Mouse (Mus musculus) intestine, embryonic 16.5 days (tissue): ENCODE results near the gene 4930451I11Rik. TPM values are rescaled to one million over a fixed set of nuclear protein-coding genes. Genes with fewer than 3 reads are reported as not detected.

Experiments
- ATAC-seq: fragments of 200-750 bp; cut with Nextera tagmentation; 2 replicates; pipeline ENCODE4 v1.8.0; 2017; ENCODE audit warnings: moderate TSS enrichment, moderate library complexity
- H3K27ac ChIP-seq: fragments of 300-500 bp; sonication (generic); 2 replicates; pipeline ENCODE4 v1.5.1; 2014; ENCODE audit warnings: mild to moderate bottlenecking, low read length
- H3K27me3 ChIP-seq: fragments of 300-500 bp; sonication (generic); replicated peaks from 2 replicates; pipeline ENCODE4 v1.6.1; 2014; ENCODE audit warnings: low read length, control low read depth, mixed read lengths; ENCODE audit not compliant: control insufficient read depth, insufficient read depth
- H3K36me3 ChIP-seq: fragments of 300-500 bp; sonication (generic); 2 replicates; pipeline ENCODE4 v1.6.1; 2014; ENCODE audit warnings: low read length, control low read depth; ENCODE audit not compliant: control insufficient read depth, insufficient read depth
- H3K4me1 ChIP-seq: fragments of 300-500 bp; sonication (generic); 2 replicates; pipeline ENCODE4 v1.6.1; 2014; ENCODE audit warnings: low read length, control low read depth, mixed read lengths; ENCODE audit not compliant: control insufficient read depth, insufficient read depth
- H3K4me2 ChIP-seq: fragments of 300-500 bp; sonication (generic); 2 replicates; pipeline ENCODE4 v1.6.1; 2014; ENCODE audit warnings: low read depth, low read length, control low read depth
- H3K4me3 ChIP-seq: fragments of 300-500 bp; sonication (generic); 2 replicates; pipeline ENCODE4 v1.5.1; 2014; ENCODE audit warnings: mild to moderate bottlenecking, low read length
- H3K9ac ChIP-seq: fragments of 300-500 bp; sonication (generic); 2 replicates; pipeline ENCODE4 v1.6.1; 2014; ENCODE audit warnings: low read depth, low read length
- H3K9me3 ChIP-seq: fragments of 300-500 bp; sonication (generic); 2 replicates; pipeline ENCODE4 v1.6.1; 2016; ENCODE audit warnings: low read length, control low read depth; ENCODE audit not compliant: control insufficient read depth
- WGBS: fragments of 180-500 bp; shearing (Covaris S2); extraction: QIAGEN DNeasy Blood & Tissue Kit; methylation state at CpG from one replicate; pipeline ENCODE4 v1.1.7; 2014; 5-methylcytosine and 5-hydroxymethylcytosine counted together
- polyA plus RNA-seq: library from polyadenylated mRNA; unstranded; fragments of >200 nt; fragmentation: Nextera tagmentation; extraction: Ambion mirVana; gene quantifications from 2 replicates; pipeline ENCODE4 v1.2.1, GENCODE M21; 2015

The 4930451I11Rik gene
- polyA plus RNA-seq, 1 experiment from 2014 or later = not detected

DNA sequence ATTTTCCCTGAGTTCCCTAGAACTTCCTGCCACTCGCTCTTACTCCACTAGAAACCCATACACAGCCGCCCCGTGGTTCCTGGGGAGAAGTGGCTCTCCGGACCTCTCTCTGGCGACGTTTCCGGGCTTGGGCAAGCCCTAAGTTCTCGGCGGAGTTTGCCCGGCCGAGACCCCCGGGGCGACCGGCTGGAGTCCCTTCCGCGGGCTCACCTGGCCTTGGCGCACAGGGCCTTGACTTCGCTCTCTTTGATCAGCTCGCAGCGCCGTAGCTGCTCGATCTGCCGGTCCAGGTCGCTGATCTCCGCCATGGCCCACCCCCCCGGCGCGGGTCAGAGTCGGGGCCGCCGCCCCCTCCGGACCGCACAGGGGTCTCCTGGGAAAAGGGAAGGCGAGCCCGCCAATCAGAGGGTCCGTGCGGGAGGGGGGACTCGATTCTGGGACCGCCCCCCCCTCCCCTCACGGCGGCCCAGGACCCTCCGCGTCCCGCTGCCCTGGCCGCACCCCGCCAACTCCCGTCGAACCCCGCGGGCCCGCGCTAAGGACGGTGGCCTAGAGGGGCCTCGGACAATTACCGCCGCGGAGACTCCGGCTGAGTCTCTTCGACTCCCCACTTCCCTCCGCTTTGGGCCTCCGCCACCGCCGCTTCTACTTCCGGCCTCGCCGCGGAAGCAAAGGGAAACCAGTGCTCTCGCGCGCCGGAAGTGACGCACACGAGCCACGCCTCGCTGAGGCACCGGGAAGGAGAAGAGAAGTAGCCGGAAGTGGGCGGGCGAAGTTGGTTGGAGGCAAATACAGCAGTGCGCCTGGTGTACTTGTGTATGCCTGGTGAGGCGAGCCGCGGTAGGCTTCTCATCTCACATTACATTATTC, 39.4 kb downstream of the 4930451I11Rik start, which contains the start of gene Ppp4c:
Gene Ppp4c, minus strand, starts transcription at position 646 of the 870 bp plus-strand sequence.
- WGBS = under 1% methylated on average over 79 of the region's 83 CpGs
- Histone ChIP-seq H3K4me2 (peak within 1 kb of the TSS; percentile 53), H3K4me3 (peak within 1 kb of the TSS; percentile 77), H3K27ac (peak within 1 kb of the TSS; percentile 95), H3K36me3 (peaks cover 26% of the 10 kb centered on the region), H3K9me3 (no peaks in the 10 kb centered on the region), H3K9ac (peak within 1 kb of the TSS; percentile 86), H3K27me3 (no peaks in the 10 kb centered on the region), H3K4me1 (peaks cover 26% of the 10 kb centered on the region)
- peak; percentile 93 for ATAC-seq

DNA sequence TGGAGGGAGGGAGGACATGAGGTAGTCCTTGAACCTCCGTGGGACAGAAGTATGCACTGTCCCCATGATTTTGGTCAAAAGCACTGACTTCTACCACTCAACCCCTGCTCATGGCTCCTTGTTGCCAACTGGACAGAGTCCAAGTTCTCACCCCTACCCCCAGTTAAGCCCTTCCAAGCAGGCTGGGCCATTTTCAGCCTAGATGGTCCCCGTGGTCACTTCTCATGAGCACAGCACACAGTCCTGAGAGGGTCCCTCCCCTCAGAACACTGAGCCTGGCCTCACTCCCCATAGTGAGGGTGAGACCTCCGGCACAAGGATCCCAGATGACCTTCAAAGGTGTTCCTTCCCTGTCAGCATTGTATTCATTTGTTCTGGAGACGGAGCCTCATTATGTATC, 42.3 kb downstream of the 4930451I11Rik start:
- no peaks in the 10 kb centered on the region for H3K27me3 ChIP-seq
- H3K27ac ChIP-seq = no peak overlapping the region
- H3K4me2 ChIP-seq = no peak overlapping the region
- no peak for ATAC-seq
- 90% methylated on average over 4 of the region's 4 CpGs for WGBS
- peaks cover 38% of the 10 kb centered on the region for H3K36me3 ChIP-seq
- H3K9ac ChIP-seq = no peak overlapping the region
- H3K9me3 ChIP-seq = no peaks in the 10 kb centered on the region
- H3K4me3 ChIP-seq = no peak overlapping the region
- peaks cover 15% of the 10 kb centered on the region for H3K4me1 ChIP-seq

DNA sequence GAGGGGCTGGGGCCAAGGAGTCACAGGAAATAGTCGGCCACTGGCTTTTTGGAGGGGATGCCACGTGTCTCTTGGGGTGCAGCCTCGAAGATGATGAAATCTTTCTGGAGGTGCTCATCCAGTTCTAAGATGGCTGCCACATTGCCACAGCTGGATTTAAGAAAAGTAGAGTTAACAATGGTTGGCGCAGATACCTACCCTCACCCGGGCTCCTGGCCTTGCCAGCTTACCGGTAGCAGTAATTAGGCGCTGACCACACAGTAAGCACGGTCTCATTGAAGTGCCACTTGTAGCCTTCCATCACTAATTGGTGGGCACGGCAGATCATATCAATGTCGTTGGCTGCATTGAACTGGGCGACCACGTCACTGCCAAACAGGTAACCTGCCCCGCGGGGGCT, 45.3 kb downstream of the 4930451I11Rik start:
- Histone ChIP-seq H3K36me3 (peaks cover 38% of the 10 kb centered on the region), H3K4me3 (no peak overlapping the region), H3K9ac (no peak overlapping the region), H3K27me3 (no peaks in the 10 kb centered on the region), H3K4me2 (no peak overlapping the region), H3K4me1 (peaks cover 14% of the 10 kb centered on the region), H3K9me3 (no peaks in the 10 kb centered on the region), H3K27ac (no peak overlapping the region)
- WGBS = 89% methylated on average over 14 of the region's 14 CpGs
- no peak for ATAC-seq

DNA sequence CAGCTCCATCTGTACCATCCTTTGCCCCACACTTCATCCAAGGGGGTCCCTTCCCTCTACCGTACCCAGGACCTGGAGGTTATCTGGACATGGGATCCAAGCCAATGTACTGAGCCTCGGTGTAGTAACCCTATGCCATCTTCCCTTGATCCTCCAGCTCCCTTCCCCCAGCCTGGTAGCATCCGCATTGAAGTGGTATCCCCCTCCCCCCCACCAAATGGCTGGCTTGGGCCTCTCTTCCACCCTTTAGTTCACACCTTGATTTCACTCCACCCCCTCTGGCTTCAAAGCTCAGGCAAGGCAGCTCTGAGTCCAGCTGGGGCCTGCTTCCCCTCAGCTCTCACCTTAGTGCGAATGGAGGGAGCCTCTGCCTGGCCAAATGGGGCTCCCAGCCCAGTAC, 46.4 kb downstream of the 4930451I11Rik start:
- Histone ChIP-seq H3K36me3 (peaks cover 36% of the 10 kb centered on the region), H3K27me3 (no peaks in the 10 kb centered on the region), H3K4me1 (peaks cover 13% of the 10 kb centered on the region), H3K4me2 (no peak overlapping the region), H3K9me3 (no peaks in the 10 kb centered on the region), H3K4me3 (no peak overlapping the region), H3K9ac (0 out of 2 replicates have a peak overlapping the region, but pooled peaks have one; percentile 13), H3K27ac (no peak overlapping the region)
- 61% methylated on average over 4 of the region's 4 CpGs for whole genome bisulfite sequencing
- no peak for ATAC-seq

DNA sequence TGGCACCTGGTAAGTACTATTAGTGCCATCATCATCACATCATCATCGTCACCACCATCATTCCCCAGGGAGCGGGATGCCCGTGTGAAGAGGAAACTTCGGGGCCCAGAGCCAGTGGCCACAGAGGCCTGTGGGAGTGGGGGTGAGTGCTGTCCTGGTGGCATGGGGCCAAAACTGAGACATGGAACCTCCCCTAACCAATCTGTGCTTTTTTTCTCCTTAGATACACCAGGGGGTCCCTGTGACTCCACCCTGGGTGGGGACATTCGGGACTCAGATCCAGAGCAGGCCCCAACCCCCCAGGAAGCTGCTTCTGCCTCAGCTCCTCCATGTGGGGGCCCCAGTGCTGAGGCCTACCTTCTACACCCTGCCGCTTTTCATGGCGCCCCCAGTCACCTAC, 47.0 kb downstream of the 4930451I11Rik start:
- H3K27me3 ChIP-seq = no peaks in the 10 kb centered on the region
- no peak overlapping the region for H3K9ac ChIP-seq
- WGBS = 77% methylated on average over 7 of the region's 7 CpGs
- H3K4me2 ChIP-seq = no peak overlapping the region
- peaks cover 18% of the 10 kb centered on the region for H3K4me1 ChIP-seq
- H3K9me3 ChIP-seq = no peaks in the 10 kb centered on the region
- no peak overlapping the region for H3K27ac ChIP-seq
- H3K4me3 ChIP-seq = no peak overlapping the region
- peaks cover 31% of the 10 kb centered on the region for H3K36me3 ChIP-seq
- ATAC-seq = no peak

DNA sequence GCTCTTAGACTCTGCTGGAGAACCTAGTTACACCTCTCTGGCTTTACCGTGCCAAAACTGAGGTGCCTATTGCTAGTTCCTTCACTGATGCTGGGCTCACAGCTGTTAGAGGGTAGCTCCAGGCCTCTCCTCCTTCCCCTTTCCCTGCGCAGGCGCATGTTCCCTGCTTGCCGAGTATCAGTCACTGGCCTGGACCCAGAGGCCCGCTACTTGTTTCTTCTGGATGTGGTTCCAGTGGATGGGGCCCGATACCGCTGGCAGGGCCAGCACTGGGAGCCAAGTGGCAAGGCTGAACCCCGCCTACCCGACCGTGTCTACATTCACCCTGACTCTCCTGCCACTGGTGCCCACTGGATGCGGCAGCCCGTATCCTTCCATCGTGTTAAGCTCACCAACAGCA, 48.7 kb downstream of the 4930451I11Rik start:
- H3K9me3 ChIP-seq = no peaks in the 10 kb centered on the region
- H3K4me1 ChIP-seq = peaks cover 26% of the 10 kb centered on the region
- no peaks in the 10 kb centered on the region for H3K27me3 ChIP-seq
- no peak for ATAC-seq
- no peak overlapping the region for H3K4me3 ChIP-seq
- H3K4me2 ChIP-seq = no peak overlapping the region
- WGBS = 83% methylated on average over 13 of the region's 13 CpGs
- peaks cover 24% of the 10 kb centered on the region for H3K36me3 ChIP-seq
- no peak overlapping the region for H3K9ac ChIP-seq
- H3K27ac ChIP-seq = no peak overlapping the region

DNA sequence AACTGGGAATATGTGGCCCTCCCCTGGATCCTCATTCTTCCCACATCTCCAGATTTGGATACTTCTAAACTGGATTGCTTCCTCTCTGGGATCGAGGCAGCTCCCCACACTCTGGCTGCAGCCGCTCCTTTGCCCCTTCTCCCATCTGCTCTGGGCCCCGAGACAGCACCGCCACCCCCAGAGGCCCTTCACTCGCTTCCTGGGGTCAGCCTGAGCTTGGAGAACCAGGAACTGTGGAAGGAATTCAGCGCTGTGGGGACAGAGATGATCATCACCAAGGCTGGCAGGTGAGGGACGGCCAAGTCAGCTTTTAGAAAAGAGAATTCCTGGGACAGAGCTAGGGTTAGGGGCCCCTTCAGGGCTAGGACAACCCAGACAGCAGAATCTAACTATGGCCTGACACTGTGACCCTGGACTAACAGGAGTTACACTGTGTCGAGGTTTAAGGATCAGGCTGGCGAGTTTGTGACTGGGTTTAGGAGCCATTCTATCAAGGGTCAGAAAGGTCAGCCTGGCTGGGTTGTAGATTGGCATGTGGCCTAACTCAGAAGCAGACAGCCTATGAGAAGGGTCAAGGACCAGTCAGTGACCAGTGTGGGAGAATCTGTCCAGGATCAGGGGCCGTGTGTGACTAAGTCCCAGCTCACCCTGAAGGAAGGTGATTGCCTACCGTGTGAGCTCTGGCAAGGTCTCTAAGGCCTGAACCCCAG, 49.6 kb downstream of the 4930451I11Rik start:
- 43% methylated on average over 11 of the region's 11 CpGs for WGBS
- Histone ChIP-seq H3K27me3 (no peaks in the 10 kb centered on the region), H3K36me3 (peaks cover 18% of the 10 kb centered on the region), H3K4me2 (peak overlapping the region; percentile 75; the same call in 1 of the 2 replicates), H3K27ac (no peak overlapping the region), H3K9me3 (no peaks in the 10 kb centered on the region), H3K9ac (peak overlapping the region; percentile 57), H3K4me1 (peaks cover 32% of the 10 kb centered on the region), H3K4me3 (no peak overlapping the region)
- ATAC-seq = no peak

DNA sequence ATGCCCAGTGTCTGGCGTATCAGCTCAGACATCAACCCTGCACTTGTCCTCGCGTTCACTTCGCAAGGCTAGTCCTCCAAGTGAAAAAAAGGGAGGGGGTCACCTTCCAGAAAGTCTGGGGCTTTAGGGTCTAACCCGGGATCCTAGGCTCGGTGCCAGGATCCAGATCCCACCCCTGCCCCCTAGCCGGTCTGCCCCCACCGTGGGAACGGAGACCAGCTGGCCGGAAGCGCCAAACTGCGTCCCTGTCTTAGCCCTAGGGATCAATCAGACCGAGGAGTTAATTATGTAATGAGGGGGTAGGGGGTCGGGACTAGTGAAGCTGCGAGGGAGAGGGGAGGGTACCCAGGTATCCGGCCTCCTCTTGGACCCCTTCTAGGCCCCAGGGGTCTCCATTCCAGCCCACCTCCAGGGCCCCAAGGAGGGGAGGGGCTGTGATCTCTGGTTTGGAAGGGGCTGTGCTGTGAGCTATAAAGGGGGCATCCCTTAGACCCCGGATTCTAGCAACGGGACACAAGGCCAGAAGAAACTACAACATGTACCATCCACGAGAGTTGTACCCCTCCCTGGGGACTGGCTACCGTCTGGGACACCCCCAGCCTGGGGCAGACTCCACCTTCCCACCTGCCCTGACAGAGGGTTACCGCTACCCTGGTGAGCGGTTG, 50.3 kb downstream of the 4930451I11Rik start, which contains the start of gene Tbx6:
Gene Tbx6, plus strand, starts transcription at position 513 of the 665 bp plus-strand sequence.
- H3K36me3 ChIP-seq = peaks cover 11% of the 10 kb centered on the region
- peak within 1 kb of the TSS; percentile 40 for H3K4me3 ChIP-seq
- ATAC-seq = peak; percentile 12
- WGBS = 7% methylated on average over 22 of the region's 22 CpGs
- no peaks in the 10 kb centered on the region for H3K9me3 ChIP-seq
- H3K4me1 ChIP-seq = peaks cover 36% of the 10 kb centered on the region
- peak within 1 kb of the TSS; percentile 57 for H3K9ac ChIP-seq
- H3K4me2 ChIP-seq = peak within 1 kb of the TSS; percentile 75
- no peaks in the 10 kb centered on the region for H3K27me3 ChIP-seq
- H3K27ac ChIP-seq = peak within 1 kb of the TSS; percentile 26
